Mouse (Mus musculus) limb, embryonic 15.5 days (tissue): Measurements from ENCODE around the gene Mapk8. TPM values are rescaled to one million over a fixed set of nuclear protein-coding genes. Genes with fewer than 3 reads are reported as not detected.
A peak's percentile ranks its signal among the peaks of the same experiment; 100 is the strongest.

ENCODE experiments used
- ATAC-seq: fragments of 200-750 bp; cut with Nextera tagmentation; 2 replicates; pipeline ENCODE4 v1.8.0; 2017; ENCODE audit warnings: low read depth, moderate TSS enrichment; ENCODE audit not compliant: insufficient number of reproducible peaks, low FRiP score, low TSS enrichment
- H3K27ac ChIP-seq: fragments of 300-500 bp; sonication (generic); 2 replicates; pipeline ENCODE4 v1.5.1; 2015; ENCODE audit warnings: moderate library complexity, mild to moderate bottlenecking, inconsistent platforms
- H3K27me3 ChIP-seq: fragments of 300-500 bp; sonication (generic); 2 replicates; pipeline ENCODE4 v1.6.1; 2015; ENCODE audit warnings: inconsistent platforms
- H3K36me3 ChIP-seq: fragments of 300-500 bp; sonication (generic); 2 replicates; pipeline ENCODE4 v1.6.1; 2015; ENCODE audit warnings: inconsistent platforms
- H3K4me1 ChIP-seq: fragments of 300-500 bp; sonication (generic); 2 replicates; pipeline ENCODE4 v1.6.1; 2015; ENCODE audit warnings: inconsistent platforms
- H3K4me2 ChIP-seq: fragments of 300-500 bp; sonication (generic); 2 replicates; pipeline ENCODE4 v1.6.1; 2015; ENCODE audit warnings: mild to moderate bottlenecking, inconsistent platforms
- H3K4me3 ChIP-seq: fragments of 300-500 bp; sonication (generic); 2 replicates; pipeline ENCODE4 v1.5.1; 2015; ENCODE audit warnings: mild to moderate bottlenecking, inconsistent platforms
- H3K9ac ChIP-seq: fragments of 300-500 bp; sonication (generic); 2 replicates; pipeline ENCODE4 v1.6.1; 2015; ENCODE audit warnings: inconsistent platforms
- H3K9me3 ChIP-seq: fragments of 300-500 bp; sonication (generic); 2 replicates; pipeline ENCODE4 v1.6.1; 2016; ENCODE audit warnings: inconsistent platforms
- WGBS: fragments of 180-500 bp; shearing (Covaris S2); methylation state at CpG from one replicate; pipeline ENCODE4 v1.1.7; 2015; 5-methylcytosine and 5-hydroxymethylcytosine counted together
- polyA plus RNA-seq: library from polyadenylated mRNA; unstranded; fragments of >200 nt; fragmentation: Nextera tagmentation; extraction: Ambion mirVana; gene quantifications from 2 replicates; pipeline ENCODE4 v1.2.1, GENCODE M21; 2015

The Mapk8 gene
- polyA plus RNA-seq, result 14.2 and 14.8 TPM in 2 replicates

GRCm38 (mm10) chr14:33447027-33447569 lies at the start of gene Mapk8:
Gene Mapk8 (minus strand): TSS chr14:33447158.
- Histone ChIP-seq H3K36me3 (no peaks in the 10 kb centered on the region), H3K4me2 (peak within 1 kb of the TSS; percentile 67), H3K9ac (peak within 1 kb of the TSS; percentile 74), H3K9me3 (no peaks in the 10 kb centered on the region), H3K4me1 (peaks cover 8% of the 10 kb centered on the region; the same call in 1 of the 2 replicates), H3K27ac (peak within 1 kb of the TSS; percentile 87), H3K4me3 (peak within 1 kb of the TSS; percentile 87), H3K27me3 (no peaks in the 10 kb centered on the region)
- WGBS, result under 1% methylated on average over 66 of the region's 70 CpGs
- peak; percentile 97 for ATAC-seq

GRCm38 (mm10) chr14:33495226-33495625 lies 48.3 kb upstream of the Mapk8 start:
- H3K4me2 ChIP-seq, result no peak overlapping the region
- no peaks in the 10 kb centered on the region for H3K36me3 ChIP-seq
- H3K27ac ChIP-seq, result no peak overlapping the region
- no peak overlapping the region for H3K4me3 ChIP-seq
- 0 out of 2 replicates have a peak, but pooled peaks cover 5% of the 10 kb centered on the region for H3K4me1 ChIP-seq
- 52% methylated on average over 4 of the region's 4 CpGs for WGBS
- no peaks in the 10 kb centered on the region for H3K9me3 ChIP-seq
- no peak overlapping the region for H3K9ac ChIP-seq
- no peaks in the 10 kb centered on the region for H3K27me3 ChIP-seq
- no peak for ATAC-seq

GRCm38 (mm10) chr14:33487805-33488550 lies 41.0 kb upstream of the Mapk8 start:
- no peak overlapping the region for H3K27ac ChIP-seq
- H3K27me3 ChIP-seq, result no peaks in the 10 kb centered on the region
- no peaks in the 10 kb centered on the region for H3K4me1 ChIP-seq
- WGBS, result 53% methylated on average over 15 of the region's 15 CpGs
- no peaks in the 10 kb centered on the region for H3K9me3 ChIP-seq
- H3K4me3 ChIP-seq, result no peak overlapping the region
- no peak overlapping the region for H3K4me2 ChIP-seq
- H3K9ac ChIP-seq, result no peak overlapping the region
- no peak for ATAC-seq
- H3K36me3 ChIP-seq, result no peaks in the 10 kb centered on the region

GRCm38 (mm10) chr14:33481991-33482390 lies 35.0 kb upstream of the Mapk8 start:
- 29% methylated on average over 3 of the region's 3 CpGs for WGBS

GRCm38 (mm10) chr14:33476094-33476760 lies 29.3 kb upstream of the Mapk8 start:
- Histone ChIP-seq H3K36me3 (no peaks in the 10 kb centered on the region), H3K27ac (no peak overlapping the region), H3K4me3 (no peak overlapping the region), H3K4me2 (no peak overlapping the region), H3K9ac (no peak overlapping the region), H3K4me1 (no peaks in the 10 kb centered on the region), H3K27me3 (no peaks in the 10 kb centered on the region), H3K9me3 (no peaks in the 10 kb centered on the region)
- no peak for ATAC-seq
- 8% methylated on average over 3 of the region's 3 CpGs for whole genome bisulfite sequencing

More at GRCm38 (mm10) chr14:33481991-33482390, 35.0 kb upstream of the Mapk8 start:
- Histone ChIP-seq H3K9ac (no peak overlapping the region), H3K27ac (no peak overlapping the region), H3K4me2 (no peak overlapping the region), H3K4me1 (no peaks in the 10 kb centered on the region), H3K36me3 (no peaks in the 10 kb centered on the region), H3K9me3 (no peaks in the 10 kb centered on the region), H3K4me3 (no peak overlapping the region), H3K27me3 (no peaks in the 10 kb centered on the region)
- ATAC-seq, result no peak

GRCm38 (mm10) chr14:33474461-33474860 lies 27.5 kb upstream of the Mapk8 start:
- WGBS, result 48% methylated on average over 2 of the region's 2 CpGs
- Histone ChIP-seq H3K36me3 (no peaks in the 10 kb centered on the region), H3K4me2 (no peak overlapping the region), H3K27ac (no peak overlapping the region), H3K9ac (no peak overlapping the region), H3K4me3 (no peak overlapping the region), H3K4me1 (no peaks in the 10 kb centered on the region), H3K9me3 (no peaks in the 10 kb centered on the region), H3K27me3 (no peaks in the 10 kb centered on the region)
- ATAC-seq, result no peak

- 43% methylated on average over 3 of the region's 3 CpGs for WGBS
- Histone ChIP-seq H3K9ac (no peak within 1 kb of the TSS), H3K27ac (no peak within 1 kb of the TSS), H3K36me3 (no peaks in the 10 kb centered on the region), H3K9me3 (no peaks in the 10 kb centered on the region), H3K4me3 (no peak within 1 kb of the TSS), H3K27me3 (no peaks in the 10 kb centered on the region), H3K4me2 (no peak within 1 kb of the TSS), H3K4me1 (peaks cover 8% of the 10 kb centered on the region)
- no peak for ATAC-seq
These were observed 24.4 kb upstream of the Mapk8 start, which contains the start of gene Frmpd2 for GRCm38 (mm10) chr14:33471331-33471730. Gene Frmpd2 (plus strand): TSS chr14:33471696.

GRCm38 (mm10) chr14:33467766-33468165 lies 20.8 kb upstream of the Mapk8 start:
- no peak for ATAC-seq

GRCm38 (mm10) chr14:33463658-33464057 lies 16.7 kb upstream of the Mapk8 start:
- peaks cover 8% of the 10 kb centered on the region for H3K4me1 ChIP-seq
- no peak overlapping the region for H3K9ac ChIP-seq
- no peak overlapping the region for H3K4me2 ChIP-seq
- H3K4me3 ChIP-seq, result no peak overlapping the region
- ATAC-seq, result no peak
- H3K9me3 ChIP-seq, result no peaks in the 10 kb centered on the region
- no peak overlapping the region for H3K27ac ChIP-seq
- no peaks in the 10 kb centered on the region for H3K27me3 ChIP-seq
- 66% methylated on average over 3 of the region's 3 CpGs for WGBS
- H3K36me3 ChIP-seq, result no peaks in the 10 kb centered on the region

More at GRCm38 (mm10) chr14:33467766-33468165, 20.8 kb upstream of the Mapk8 start:
- no peaks in the 10 kb centered on the region for H3K36me3 ChIP-seq
- H3K4me1 ChIP-seq, result peaks cover 8% of the 10 kb centered on the region
- no peak overlapping the region for H3K9ac ChIP-seq
- no peak overlapping the region for H3K4me3 ChIP-seq
- H3K4me2 ChIP-seq, result no peak overlapping the region
- H3K27me3 ChIP-seq, result no peaks in the 10 kb centered on the region
- 18% methylated on average over 6 of the region's 6 CpGs for WGBS
- H3K27ac ChIP-seq, result no peak overlapping the region
- H3K9me3 ChIP-seq, result no peaks in the 10 kb centered on the region

GRCm38 (mm10) chr14:33450331-33450730 lies 3.4 kb upstream of the Mapk8 start:
- Histone ChIP-seq H3K4me3 (no peak overlapping the region), H3K36me3 (no peaks in the 10 kb centered on the region), H3K4me1 (peaks cover 6% of the 10 kb centered on the region; the same call in 1 of the 2 replicates), H3K27me3 (no peaks in the 10 kb centered on the region), H3K9ac (no peak overlapping the region), H3K27ac (no peak overlapping the region), H3K9me3 (no peaks in the 10 kb centered on the region), H3K4me2 (no peak overlapping the region)
- ATAC-seq, result no peak

GRCm38 (mm10) chr14:33449296-33449840 lies 2.4 kb upstream of the Mapk8 start:
- ATAC-seq, result no peak
- Histone ChIP-seq H3K9ac (no peak overlapping the region), H3K36me3 (no peaks in the 10 kb centered on the region), H3K27me3 (no peaks in the 10 kb centered on the region), H3K4me2 (no peak overlapping the region), H3K4me1 (peaks cover 8% of the 10 kb centered on the region; the same call in 1 of the 2 replicates), H3K27ac (no peak overlapping the region), H3K9me3 (no peaks in the 10 kb centered on the region), H3K4me3 (no peak overlapping the region)
- WGBS, result 73% methylated on average over 2 of the region's 2 CpGs

- no peaks in the 10 kb centered on the region for H3K36me3 ChIP-seq
- H3K4me3 ChIP-seq, result no peak overlapping the region
- H3K9ac ChIP-seq, result no peak overlapping the region
- WGBS, result 78% methylated on average over 4 of the region's 4 CpGs
- H3K9me3 ChIP-seq, result no peaks in the 10 kb centered on the region
- no peaks in the 10 kb centered on the region for H3K27me3 ChIP-seq
- peaks cover 8% of the 10 kb centered on the region; the same call in 1 of the 2 replicates for H3K4me1 ChIP-seq
- no peak overlapping the region for H3K4me2 ChIP-seq
- ATAC-seq, result no peak
- H3K27ac ChIP-seq, result no peak overlapping the region
These were observed 1.3 kb upstream of the Mapk8 start for GRCm38 (mm10) chr14:33448276-33448675.
